Mouse (Mus musculus) left cerebral cortex, adult 2 months (tissue): ENCODE data around the gene Uck1. TPM values are rescaled to one million over a fixed set of nuclear protein-coding genes. Genes with fewer than 3 reads are reported as not detected.

ENCODE experiments used
- DNase-seq, 2 experiments: peaks; one replicate each; pipeline ENCODE4 v3.0.0; 2021 to 2022; ENCODE audit warnings: low spot score in 2 of 2, mixed read lengths in 1 of 2; ENCODE audit errors: extremely low spot score in 1 of 2
- H3K27ac ChIP-seq: fragments of 200-600 bp; 2 replicates; pipeline ENCODE4 v1.8.1; 2022
- H3K4me3 ChIP-seq: fragments of 200-600 bp; 2 replicates; pipeline ENCODE4 v1.8.1; 2022
- CTCF ChIP-seq: fragments of 200-600 bp; IDR thresholded peaks from 2 replicates; pipeline ENCODE4 v1.8.1; 2022; ENCODE audit warnings: antibody characterized with exemption, mild to moderate bottlenecking, moderate library complexity
- intact Hi-C: fragments of 180-260 bp; cut with DNase I; formaldehyde crosslinking; loops from one replicate; pipeline ENCODE4 v1.15.1; 2025
- total RNA-seq, 2 experiments: library from RNA; stranded (reverse); gene quantifications; 2 replicates each; pipeline ENCODE4 v1.2.3; 2021

The Uck1 gene
- total RNA-seq, 2 experiments from 2014 or later = 45.9 to 47.1 TPM

- intact Hi-C loops = loop anchor here (2.0 kb wide), 1 partner anchor 52 kb away; the partner anchor contains the start of gene Swi5
- Histone ChIP-seq H3K27ac (peak overlapping the region; percentile 76), H3K4me3 (peak overlapping the region; percentile 82)
- TF ChIP-seq CTCF = peak; percentile 58
- DNase-seq = no peak
These were observed 23.0 kb downstream of the Uck1 start for GRCm38 (mm10) chr2:32236760-32237487.

- H3K27ac ChIP-seq = peak within 1 kb of the TSS; percentile 76
- intact Hi-C loops = loop anchor here (2.0 kb wide), 1 partner anchor 53 kb away; the partner anchor contains the start of gene Swi5
- TF ChIP-seq CTCF = no peak; the same call in 1 of the 2 replicates
These were observed 23.8 kb downstream of the Uck1 start, which contains the start of gene Pomt1 for GRCm38 (mm10) chr2:32235886-32236759. Gene Pomt1 (plus strand): TSS chr2:32236590.

GRCm38 (mm10) chr2:32235433-32235832, 24.5 kb downstream of the Uck1 start:
- no peak for TF ChIP-seq CTCF
- H3K27ac ChIP-seq = peak overlapping the region; percentile 76
- peak overlapping the region; percentile 82 for H3K4me3 ChIP-seq
- intact Hi-C loops = no loop called here
- DNase-seq = no peak

More at GRCm38 (mm10) chr2:32235886-32236759, 23.8 kb downstream of the Uck1 start, which contains the start of gene Pomt1:
- DNase-seq = peak; percentile 88 to 91
- H3K4me3 ChIP-seq = peak within 1 kb of the TSS; percentile 82

GRCm38 (mm10) chr2:32222057-32222456, 37.9 kb downstream of the Uck1 start:
- DNase-seq = no peak
- Histone ChIP-seq H3K27ac (no peak overlapping the region; the same call in 1 of the 2 replicates), H3K4me3 (no peak overlapping the region)
- TF ChIP-seq CTCF = no peak
- intact Hi-C loops = no loop called here

- no peak; the same call in 1 of the 2 replicates for TF ChIP-seq CTCF
- Histone ChIP-seq H3K27ac (no peak overlapping the region; the same call in 1 of the 2 replicates), H3K4me3 (no peak overlapping the region)
- no peak for DNase-seq
- intact Hi-C loops = no loop called here
These were observed 38.4 kb downstream of the Uck1 start for GRCm38 (mm10) chr2:32221577-32221976.

GRCm38 (mm10) chr2:32220969-32221368, 39.0 kb downstream of the Uck1 start:
- intact Hi-C loops = no loop called here
- Histone ChIP-seq H3K27ac (no peak overlapping the region), H3K4me3 (no peak overlapping the region)
- no peak for DNase-seq
- no peak for TF ChIP-seq CTCF

- Histone ChIP-seq H3K4me3 (no peak overlapping the region), H3K27ac (no peak overlapping the region)
- intact Hi-C loops = no loop called here
- DNase-seq = no peak
- no peak for TF ChIP-seq CTCF
These were observed 39.9 kb downstream of the Uck1 start for GRCm38 (mm10) chr2:32220021-32220420.

- no peak overlapping the region for H3K4me3 ChIP-seq
- TF ChIP-seq CTCF = no peak
- intact Hi-C loops = no loop called here
- DNase-seq = no peak
- H3K27ac ChIP-seq = no peak overlapping the region
These were observed 40.5 kb downstream of the Uck1 start for GRCm38 (mm10) chr2:32219501-32219900.

- DNase-seq = no peak
- Histone ChIP-seq H3K27ac (0 out of 2 replicates have a peak overlapping the region, but pooled peaks have one; percentile 8), H3K4me3 (no peak overlapping the region)
- intact Hi-C loops = no loop called here
- TF ChIP-seq CTCF = no peak
These were observed 41.2 kb downstream of the Uck1 start for GRCm38 (mm10) chr2:32218541-32219334.

GRCm38 (mm10) chr2:32218113-32218512, 41.8 kb downstream of the Uck1 start:
- DNase-seq = no peak
- TF ChIP-seq CTCF = no peak
- intact Hi-C loops = no loop called here
- Histone ChIP-seq H3K4me3 (no peak overlapping the region), H3K27ac (0 out of 2 replicates have a peak overlapping the region, but pooled peaks have one; percentile 1)

- intact Hi-C loops = no loop called here
- Histone ChIP-seq H3K4me3 (no peak overlapping the region), H3K27ac (0 out of 2 replicates have a peak overlapping the region, but pooled peaks have one; percentile 1)
- no peak for DNase-seq
- no peak for TF ChIP-seq CTCF
These were observed 42.3 kb downstream of the Uck1 start for GRCm38 (mm10) chr2:32217656-32218055.
